Comparison of ENCODE assay signal across 9 mouse cellular contexts in the genomic region with DNA sequence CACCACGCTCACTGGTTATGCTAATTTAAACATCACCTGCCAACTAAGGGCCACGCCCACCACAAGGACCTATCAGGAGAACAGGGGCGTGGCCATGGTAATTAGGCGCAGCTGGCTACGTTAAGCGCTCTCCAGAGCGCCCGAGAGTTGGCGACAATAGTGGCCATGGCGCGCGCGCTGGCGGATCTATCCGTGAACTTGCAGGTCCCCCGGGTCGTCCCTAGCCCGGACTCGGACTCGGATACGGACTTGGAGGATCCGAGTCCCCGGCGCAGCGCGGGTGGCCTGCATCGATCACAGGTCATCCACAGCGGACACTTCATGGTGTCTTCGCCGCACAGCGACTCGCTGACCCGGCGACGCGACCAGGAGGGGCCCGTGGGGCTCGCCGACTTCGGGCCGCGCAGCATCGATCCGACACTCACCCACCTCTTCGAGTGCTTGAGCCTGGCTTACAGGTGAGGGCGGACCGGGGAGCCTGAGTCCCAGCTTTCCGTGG. TPM values are rescaled to one million over a fixed set of nuclear protein-coding genes. Genes with fewer than 3 reads are reported as not detected.
DNase-seq lines count a peak whose midpoint lies in the region; ATAC-seq and TF ChIP-seq lines count a peak whose summit lies in the region.
"Had no signal": no experiment of that assay in that cellular context is flagged by ENCODE, and none has a peak within 500 bp of the region (broad histone marks: within the 10 kb centered on the region; RNA-seq: fewer than 3 reads in every experiment).

No protein-coding gene starts in this region.

- intact Hi-C loops in heart, postnatal 36 days (cut with DNase I): no loop called here

- H3K4me2 ChIP-seq in forebrain, postnatal 0 days (ENCODE audit: low read depth): peak overlapping the region; percentile 88
- H3K4me2 ChIP-seq in neural tube, embryonic 15.5 days: peak overlapping the region; percentile 86

- no peak overlapping the region for H3K27ac ChIP-seq in ES-E14 (ENCODE audit: insufficient read depth, low read depth, low read length, poor library complexity, severe bottlenecking)
- H3K27ac ChIP-seq in forebrain, postnatal 0 days (ENCODE audit: low read depth, low read length): no peak overlapping the region
- H3K27ac ChIP-seq in neural tube, embryonic 15.5 days (replicated peaks): no peak overlapping the region

- H3K9me3 ChIP-seq in ES-E14 (ENCODE audit: control insufficient read depth, insufficient read depth, low read depth, low read length): no peaks in the 10 kb centered on the region
- no peaks in the 10 kb centered on the region for H3K9me3 ChIP-seq in forebrain, postnatal 0 days (ENCODE audit: low read length)
- H3K9me3 ChIP-seq in neural tube, embryonic 15.5 days (replicated peaks): no peaks in the 10 kb centered on the region

- in situ Hi-C loops in ES-E14 (cut with MboI; ENCODE audit: low sequenced_read_pairs in 2 of 2, unreplicated experiment in 2 of 2): no loop called here

- peak overlapping the region; percentile 73 to 82 for H3K4me3 ChIP-seq in ES-E14 (ENCODE audit: insufficient read depth in 1 of 2, low read depth in 1 of 2, low read length in 2 of 2, poor library complexity in 1 of 2, severe bottlenecking in 1 of 2)
- peak overlapping the region; percentile 44 for H3K4me3 ChIP-seq in forebrain, postnatal 0 days (ENCODE audit: low read depth, low read length)
- H3K4me3 ChIP-seq in neural tube, embryonic 15.5 days (replicated peaks): peak overlapping the region; percentile 46

- peak; percentile 89 for ATAC-seq in forebrain, postnatal 0 days
- ATAC-seq in neural tube, embryonic 15.5 days (ENCODE audit: low FRiP score): peak; percentile 76; the same call in 1 of the 2 replicates
- ATAC-seq: Patski had no signal

- H3K36me3 ChIP-seq in ES-E14 (ENCODE audit: control insufficient read depth, insufficient read depth, low read length, poor library complexity, severe bottlenecking): no peaks in the 10 kb centered on the region
- H3K36me3 ChIP-seq in forebrain, postnatal 0 days (ENCODE audit: insufficient read depth): no peaks in the 10 kb centered on the region
- H3K36me3 ChIP-seq in neural tube, embryonic 15.5 days: no peaks in the 10 kb centered on the region

- DNase-seq in ES-E14 (ENCODE audit: low read depth, low spot score): peak; percentile 89
- DNase-seq in cerebellum, adult 8-10 months: peak; percentile 19
- peak; percentile 85 for DNase-seq in forebrain, postnatal 0 days
- DNase-seq in heart, postnatal 36 days: peak; percentile 76 to 77
- DNase-seq in large intestine, adult 2 months (ENCODE audit: low read depth, low spot score): peak; percentile 87
- DNase-seq in lung, adult 18-20 months: peak; percentile 86 to 91
- peak; percentile 93 for DNase-seq in testis, postnatal 10 days (ENCODE audit: low spot score)

- peak overlapping the region; percentile 74 for H3K9ac ChIP-seq in ES-E14 (ENCODE audit: insufficient read depth, low read depth, low read length, poor library complexity, severe bottlenecking)
- H3K9ac ChIP-seq in forebrain, postnatal 0 days: peak overlapping the region; percentile 28
- H3K9ac ChIP-seq in neural tube, embryonic 15.5 days (replicated peaks): peak overlapping the region; percentile 41; the same call in 1 of the 2 replicates

- TF ChIP-seq CTCF in forebrain, postnatal 0 days (IDR thresholded peaks at IDR 0.05; ENCODE audit: low read depth): no peak

- WGBS in forebrain, postnatal 0 days: 1% methylated on average over 48 of the region's 48 CpGs
- WGBS in large intestine, adult 2 months: under 1% methylated on average over 48 of the region's 48 CpGs
- 0% methylated on average over 48 of the region's 48 CpGs for WGBS in neural tube, embryonic 15.5 days

- H3K27me3 ChIP-seq in forebrain, postnatal 0 days (ENCODE audit: insufficient read depth, low read length): peaks cover 37% of the 10 kb centered on the region
- peaks cover 53% of the 10 kb centered on the region for H3K27me3 ChIP-seq in neural tube, embryonic 15.5 days (replicated peaks)

- peaks cover 0 to 8% of the 10 kb centered on the region in 2 experiments; a peak in 2 of 4 replicates for H3K4me1 ChIP-seq in ES-E14 (ENCODE audit: control insufficient read depth in 2 of 2, insufficient read depth in 2 of 2, low read length in 2 of 2, poor library complexity in 1 of 2)
- no peaks in the 10 kb centered on the region for H3K4me1 ChIP-seq in forebrain, postnatal 0 days (ENCODE audit: insufficient read depth)
- H3K4me1 ChIP-seq in neural tube, embryonic 15.5 days: peaks cover 17% of the 10 kb centered on the region

TF ChIP-seq in ES-E14, 5 proteins besides CTCF, POLR2A, EP300 and RAD21:
- TF ChIP-seq ZC3H11A (IDR thresholded peaks at IDR 0.05; ENCODE audit: borderline replicate concordance, low read depth, low read length) (no peak), CHD2 (IDR thresholded peaks at IDR 0.05; ENCODE audit: low read depth, low read length) (0 out of 2 replicates have a peak, but pooled peaks have one; percentile 25), ZNF384 (IDR thresholded peaks at IDR 0.05; ENCODE audit: low read depth, low read length) (no peak)

RNA-seq across cellular contexts. Expression of gene Mlxipl, which starts 17.1 kb away (rescaled TPM):
- total RNA-seq in ES-E14 (2012; rRNA removed): 7.6 and 11.7 TPM in 2 replicates
- 0.76 and 0.77 TPM in 2 replicates for total RNA-seq in forebrain, postnatal 0 days (2014; rRNA removed)
- polyA plus RNA-seq in forebrain, postnatal 0 days (2015; fragmentation: Nextera tagmentation; extraction: Ambion mirVana): 0.28 and 1.0 TPM in 2 replicates
- 10 to 100 TPM; 23.5 to 31.7 TPM for total RNA-seq in heart, postnatal 36 days (2021)
- 80.5 and 207 TPM in 2 replicates for polyA plus RNA-seq in large intestine, adult 2 months (2012; rRNA removed)
- polyA plus RNA-seq in neural tube, embryonic 15.5 days (2015; fragmentation: Nextera tagmentation; extraction: Ambion mirVana): 0.79 and 0.84 TPM in 2 replicates

RNA-seq across cellular contexts. Expression of gene Vps37d, which starts 28.7 kb away (rescaled TPM):
- total RNA-seq in ES-E14 (2012; rRNA removed): 2.0 and 3.0 TPM in 2 replicates
- total RNA-seq in forebrain, postnatal 0 days (2014; rRNA removed): 71.1 and 74.8 TPM in 2 replicates
- 31.1 and 34.2 TPM in 2 replicates for polyA plus RNA-seq in forebrain, postnatal 0 days (2015; fragmentation: Nextera tagmentation; extraction: Ambion mirVana)
- 1 to 10 TPM in 1 of 2 experiments, under 1 TPM in 1; 0.95 to 1.6 TPM for total RNA-seq in heart, postnatal 36 days (2021)
- 3.0 and 4.0 TPM in 2 replicates for polyA plus RNA-seq in large intestine, adult 2 months (2012; rRNA removed)
- 30.3 and 34.0 TPM in 2 replicates for polyA plus RNA-seq in neural tube, embryonic 15.5 days (2015; fragmentation: Nextera tagmentation; extraction: Ambion mirVana)

RNA-seq across cellular contexts. Expression of gene Bud23, which starts 42.0 kb away (rescaled TPM):
- total RNA-seq in ES-E14 (2012; rRNA removed): 110 and 112 TPM in 2 replicates
- total RNA-seq in forebrain, postnatal 0 days (2014; rRNA removed): 72.1 and 92.3 TPM in 2 replicates
- 68.0 and 69.6 TPM in 2 replicates for polyA plus RNA-seq in forebrain, postnatal 0 days (2015; fragmentation: Nextera tagmentation; extraction: Ambion mirVana)
- total RNA-seq in heart, postnatal 36 days (2021): 10 to 100 TPM; 21.2 to 24.7 TPM
- 52.2 and 65.6 TPM in 2 replicates for polyA plus RNA-seq in large intestine, adult 2 months (2012; rRNA removed)
- polyA plus RNA-seq in neural tube, embryonic 15.5 days (2015; fragmentation: Nextera tagmentation; extraction: Ambion mirVana): 75.0 and 87.9 TPM in 2 replicates

RNA-seq across cellular contexts. Expression of gene Tbl2, which starts 42.6 kb away (rescaled TPM):
- total RNA-seq in ES-E14 (2012; rRNA removed): 49.6 and 99.0 TPM in 2 replicates
- 13.5 and 35.2 TPM in 2 replicates for total RNA-seq in forebrain, postnatal 0 days (2014; rRNA removed)
- 9.2 and 12.0 TPM in 2 replicates for polyA plus RNA-seq in forebrain, postnatal 0 days (2015; fragmentation: Nextera tagmentation; extraction: Ambion mirVana)
- total RNA-seq in heart, postnatal 36 days (2021): 10 to 100 TPM; 11.7 to 12.8 TPM
- 8.9 and 11.7 TPM in 2 replicates for polyA plus RNA-seq in large intestine, adult 2 months (2012; rRNA removed)
- polyA plus RNA-seq in neural tube, embryonic 15.5 days (2015; fragmentation: Nextera tagmentation; extraction: Ambion mirVana): 15.8 and 17.5 TPM in 2 replicates

RNA-seq across cellular contexts. Expression of gene Dnajc30, which starts 42.8 kb away (rescaled TPM):
- 6.2 and 8.3 TPM in 2 replicates for total RNA-seq in ES-E14 (2012; rRNA removed)
- 11.8 and 14.6 TPM in 2 replicates for total RNA-seq in forebrain, postnatal 0 days (2014; rRNA removed)
- polyA plus RNA-seq in forebrain, postnatal 0 days (2015; fragmentation: Nextera tagmentation; extraction: Ambion mirVana): 50.1 and 52.3 TPM in 2 replicates
- 10 to 100 TPM; 38.5 to 40.4 TPM for total RNA-seq in heart, postnatal 36 days (2021)
- 31.4 and 38.8 TPM in 2 replicates for polyA plus RNA-seq in large intestine, adult 2 months (2012; rRNA removed)
- polyA plus RNA-seq in neural tube, embryonic 15.5 days (2015; fragmentation: Nextera tagmentation; extraction: Ambion mirVana): 40.6 and 44.5 TPM in 2 replicates

Comparison
In these comparisons a context has a peak if more than half of its experiments do, and no peak if none do; other contexts are left out.
1. DNase-seq: peak in every context shown above with its lines; median percentile 93 in testis, postnatal 10 days; 89 in ES-E14; 88 in lung, adult 18-20 months; 87 in large intestine, adult 2 months; 85 in forebrain, postnatal 0 days; 76 in heart, postnatal 36 days; 19 in cerebellum, adult 8-10 months.
2. RNA of gene Vps37d, which starts 28.7 kb away (total RNA-seq): 71.1 to 74.8 TPM in forebrain, postnatal 0 days; 2.0 to 3.0 TPM in ES-E14 and 0.95 to 1.6 TPM in heart, postnatal 36 days; every median in the first group is over 10 times any median in the second.
3. Peak in every context shown above with its lines, with median percentiles within 50 percentile points of each other: H3K4me3 ChIP-seq and H3K9ac ChIP-seq.